Mouse (Mus musculus): ENCODE results near the gene Vmn1r101. TPM values are rescaled to one million over a fixed set of nuclear protein-coding genes. Genes with fewer than 3 reads are reported as not detected.
"Not testable (repeated sequence)": the region's sequence is repeated elsewhere in the genome, so short reads cannot be mapped to it uniquely, and the experiment has no call there.

The Vmn1r101 gene
- not detected in 2 replicates for polyA plus RNA-seq (2012; rRNA removed)

DNA sequence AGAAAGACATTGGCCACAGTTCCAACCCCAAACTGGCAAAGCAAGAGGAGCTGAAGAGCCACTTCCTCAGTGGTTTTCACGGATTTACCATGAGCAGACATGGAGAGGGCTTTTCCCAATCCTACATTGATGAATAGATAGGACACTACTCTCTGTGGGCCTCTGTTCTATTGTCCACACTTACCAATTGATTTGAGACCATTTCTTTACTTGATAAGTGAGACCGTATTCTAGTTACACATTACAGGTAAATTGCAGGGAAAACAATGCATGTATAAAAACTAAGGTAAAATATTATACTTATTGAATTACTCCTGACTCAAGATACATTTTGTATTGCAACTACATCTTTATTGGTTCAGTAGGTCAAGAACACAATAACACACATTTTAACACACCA, at the start of gene Vmn1r101:
TSS of gene Vmn1r101 (minus strand) at position 101 of the 400 bp plus-strand sequence.
- H3K4me1 ChIP-seq (ENCODE audit: control insufficient read depth, insufficient read depth, insufficient read length, low read length); H3K4me3 ChIP-seq (ENCODE audit: low read depth, low read length); H3K27ac ChIP-seq (ENCODE audit: insufficient read depth, low read depth, low read length); H3K36me3 ChIP-seq (ENCODE audit: control insufficient read depth, insufficient read depth, low read length); H3K27me3 ChIP-seq (ENCODE audit: control insufficient read depth, insufficient read depth, low read length): not testable (repeated sequence)
- no CpG with 5 or more reads among the region's 2 CpGs for WGBS

DNA sequence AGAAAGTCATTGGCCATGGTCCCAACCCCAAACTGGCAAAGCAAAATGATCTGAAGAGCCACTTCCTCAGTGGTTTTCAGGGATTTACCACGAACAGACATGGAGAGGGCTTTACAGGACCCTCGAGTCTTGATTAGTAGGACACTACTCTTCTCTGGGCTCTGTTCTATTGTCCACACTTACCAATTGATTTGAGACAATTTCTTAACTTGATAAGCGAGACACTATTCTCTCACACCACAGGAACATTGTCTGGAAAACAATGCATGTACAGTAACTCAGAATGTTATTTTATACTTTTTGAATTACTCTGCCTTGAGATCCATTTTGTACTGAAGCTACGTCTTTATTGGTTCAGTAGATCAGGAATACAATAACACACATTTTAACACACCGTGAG, 32.4 kb upstream of the Vmn1r101 start, which contains the start of gene Gm10670:
TSS of gene Gm10670 (minus strand) at position 101 of the 400 bp plus-strand sequence.
- H3K27ac ChIP-seq (ENCODE audit: insufficient read depth, low read depth, low read length); H3K36me3 ChIP-seq (ENCODE audit: control insufficient read depth, insufficient read depth, low read length); H3K4me1 ChIP-seq (ENCODE audit: control insufficient read depth, insufficient read depth, insufficient read length, low read length); H3K4me3 ChIP-seq (ENCODE audit: low read depth, low read length); H3K27me3 ChIP-seq (ENCODE audit: control insufficient read depth, insufficient read depth, low read length): not testable (repeated sequence)
- no CpG with 5 or more reads among the region's 5 CpGs for WGBS

DNA sequence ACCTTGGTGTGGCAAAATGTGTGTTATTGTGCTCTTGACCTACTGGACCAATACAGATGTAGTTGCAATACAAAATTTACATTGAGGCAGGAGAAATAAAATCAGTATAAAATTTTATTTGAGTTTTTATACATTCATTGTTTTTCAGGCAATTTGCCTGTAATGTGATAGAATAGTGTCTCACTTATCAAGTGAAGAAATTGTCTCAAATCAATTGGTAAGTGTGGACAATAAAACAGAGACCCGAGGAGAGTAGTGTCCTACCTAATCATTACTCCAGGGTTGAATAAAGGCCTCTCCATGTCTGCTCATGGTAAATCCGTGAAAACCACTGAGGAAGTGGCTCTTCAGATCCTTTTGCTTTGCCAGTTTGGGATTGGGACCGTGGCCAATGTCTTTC, 24.8 kb downstream of the Vmn1r101 start, which contains the start of gene Vmn1r100:
TSS of gene Vmn1r100 (plus strand) at position 301 of the 400 bp plus-strand sequence.
- H3K27me3 ChIP-seq (ENCODE audit: control insufficient read depth, insufficient read depth, low read length); H3K36me3 ChIP-seq (ENCODE audit: control insufficient read depth, insufficient read depth, low read length); H3K4me1 ChIP-seq (ENCODE audit: control insufficient read depth, insufficient read depth, insufficient read length, low read length); H3K4me3 ChIP-seq (ENCODE audit: low read depth, low read length); H3K27ac ChIP-seq (ENCODE audit: insufficient read depth, low read depth, low read length): not testable (repeated sequence)
- WGBS = no CpG with 5 or more reads among the region's 3 CpGs

Other genes starting within 250 kb of the Vmn1r101 start
- gene Vmn1r95, start 248.9 kb downstream of the Vmn1r101 start, polyA plus RNA-seq (2012; rRNA removed) = not detected in 2 replicates
- gene Gm6164, start 237.0 kb downstream of the Vmn1r101 start, polyA plus RNA-seq (2012; rRNA removed) = not detected in 2 replicates
- gene Gm4498, start 208.8 kb downstream of the Vmn1r101 start, polyA plus RNA-seq (2012; rRNA removed) = not detected in 2 replicates
- not detected in 2 replicates for gene Gm5890, start 179.8 kb downstream of the Vmn1r101 start, polyA plus RNA-seq (2012; rRNA removed)
- gene Gm4133, start 108.5 kb downstream of the Vmn1r101 start, polyA plus RNA-seq (2012; rRNA removed) = not detected in 2 replicates
- gene Gm5728, start 67.2 kb downstream of the Vmn1r101 start, polyA plus RNA-seq (2012; rRNA removed) = not detected in 2 replicates
- gene Vmn1r100, start 24.7 kb downstream of the Vmn1r101 start, polyA plus RNA-seq (2012; rRNA removed) = not detected in 2 replicates
- not detected in 2 replicates for gene Gm10670, start 32.3 kb upstream of the Vmn1r101 start, polyA plus RNA-seq (2012; rRNA removed)
- not detected in 2 replicates for gene Vmn1r103, start 67.9 kb upstream of the Vmn1r101 start, polyA plus RNA-seq (2012; rRNA removed)
- not detected in 2 replicates for gene Vmn1r104, start 91.2 kb upstream of the Vmn1r101 start, polyA plus RNA-seq (2012; rRNA removed)
- not detected in 2 replicates for gene Gm5726, start 103.2 kb upstream of the Vmn1r101 start, polyA plus RNA-seq (2012; rRNA removed)
- not detected in 2 replicates for gene Gm4141, start 133.6 kb upstream of the Vmn1r101 start, polyA plus RNA-seq (2012; rRNA removed)
- not detected in 2 replicates for gene Gm4513, start 156.4 kb upstream of the Vmn1r101 start, polyA plus RNA-seq (2012; rRNA removed)
- not detected in 2 replicates for gene Vmn1r107, start 226.3 kb upstream of the Vmn1r101 start, polyA plus RNA-seq (2012; rRNA removed)

Measured in small intestine, adult 2 months (tissue).